Mouse (Mus musculus) E14TG2a.4 (cell line): ENCODE data around the gene Tmem30b.

ENCODE experiments used
- CTCF ChIP-seq: conservative IDR thresholded peaks from 2 replicates; pipeline ENCODE4 v1.5.1; 2014; ENCODE audit warnings: low read length
- NANOG ChIP-seq: IDR thresholded peaks from 2 replicates; pipeline ENCODE4 v1.6.1; 2014; ENCODE audit warnings: borderline replicate concordance, low read length, mixed read lengths
- POU5F1 ChIP-seq: IDR thresholded peaks from 2 replicates; pipeline ENCODE4 v1.6.1; 2014; ENCODE audit warnings: low read length, borderline replicate concordance

DNA sequence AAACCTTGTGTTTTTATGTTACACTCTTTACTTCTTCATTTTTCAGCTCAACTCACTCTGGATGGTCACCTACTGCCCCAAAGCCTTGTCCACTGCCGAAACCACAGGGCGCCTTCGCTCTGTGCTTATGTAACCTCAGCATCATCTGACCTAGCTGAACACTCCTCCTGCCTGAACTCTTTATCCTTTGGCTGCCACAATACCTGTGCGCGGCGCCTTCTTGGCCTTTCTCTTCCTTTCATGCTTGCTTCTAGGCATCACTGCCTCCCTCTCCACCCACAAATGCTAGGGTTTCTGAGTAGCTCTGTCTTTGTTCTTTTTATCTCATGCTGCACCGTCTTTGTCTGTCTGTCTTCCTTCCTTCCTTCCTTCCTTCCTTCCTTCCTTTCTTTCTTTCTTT, 34.6 kb upstream of the Tmem30b start:
- TF ChIP-seq CTCF: no peak
- no peak for TF ChIP-seq NANOG
- no peak for TF ChIP-seq POU5F1
